Mouse (Mus musculus): ENCODE data around the gene Lrrc43. TPM values are rescaled to one million over a fixed set of nuclear protein-coding genes. Genes with fewer than 3 reads are reported as not detected.
"Not testable (repeated sequence)": the region's sequence is repeated elsewhere in the genome, so short reads cannot be mapped to it uniquely, and the experiment has no call there.

Gene Lrrc43
- polyA plus RNA-seq, 1 experiment from 2014 or later, result 1.5 TPM

- no peak within 1 kb of the TSS for H3K4me2 ChIP-seq (ENCODE audit: low read depth, low read length)
- no peak within 1 kb of the TSS for H3K9ac ChIP-seq (ENCODE audit: low read length)
- no peaks in the 10 kb centered on the region for H3K9me3 ChIP-seq (ENCODE audit: control insufficient read depth, low read length)
- 0 out of 2 replicates have a peak, but pooled peaks cover 5% of the 10 kb centered on the region for H3K4me1 ChIP-seq (replicated peaks; ENCODE audit: control insufficient read depth, insufficient read depth, low read length)
- H3K36me3 ChIP-seq (ENCODE audit: control insufficient read depth, insufficient read depth, low read length), result no peaks in the 10 kb centered on the region; the same call in 1 of the 2 replicates
- H3K4me3 ChIP-seq (ENCODE audit: low read length), result no peak within 1 kb of the TSS
- WGBS, result 82% methylated on average over 5 of the region's 5 CpGs
- peaks cover 8% of the 10 kb centered on the region for H3K27me3 ChIP-seq (ENCODE audit: control insufficient read depth, insufficient read depth, low read depth, low read length)
- ATAC-seq (ENCODE audit: low read depth), result no peak
- no peak within 1 kb of the TSS for H3K27ac ChIP-seq (ENCODE audit: low read length)
These were observed 21.1 kb downstream of the Lrrc43 start, which contains the start of gene B3gnt4 for GRCm38 (mm10) chr5:123510160-123510559. Gene B3gnt4 (plus strand): TSS chr5:123510460.

DNA sequence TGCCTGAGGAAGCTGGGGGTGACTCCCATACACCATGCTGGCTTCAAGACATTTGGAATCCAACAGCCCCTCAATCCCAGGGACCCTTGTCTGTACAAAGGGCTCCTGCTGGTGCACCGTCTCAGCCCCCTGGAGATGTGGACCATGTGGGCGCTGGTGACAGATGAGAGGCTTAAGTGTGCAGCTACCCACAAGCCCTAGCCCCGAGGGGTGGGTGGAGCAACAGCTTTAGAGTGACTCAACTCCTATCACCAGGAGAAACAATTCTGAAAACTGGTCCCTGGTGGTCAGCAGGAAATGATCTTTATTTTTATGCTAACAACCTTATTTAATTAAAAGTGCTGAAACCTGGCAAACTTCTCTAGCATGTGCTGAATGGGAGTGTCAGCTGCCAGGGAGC is 22.3 kb downstream of the Lrrc43 start:
- not testable (repeated sequence) for H3K27me3 ChIP-seq (ENCODE audit: control insufficient read depth, insufficient read depth, low read depth, low read length); ATAC-seq (ENCODE audit: low read depth); H3K27ac ChIP-seq (ENCODE audit: low read length); H3K9ac ChIP-seq (ENCODE audit: low read length); H3K4me2 ChIP-seq (ENCODE audit: low read depth, low read length); H3K4me1 ChIP-seq (replicated peaks; ENCODE audit: control insufficient read depth, insufficient read depth, low read length); H3K4me3 ChIP-seq (ENCODE audit: low read length); H3K36me3 ChIP-seq (ENCODE audit: control insufficient read depth, insufficient read depth, low read length); H3K9me3 ChIP-seq (ENCODE audit: control insufficient read depth, low read length)
- 70% methylated on average over 3 of the region's 3 CpGs for WGBS

DNA sequence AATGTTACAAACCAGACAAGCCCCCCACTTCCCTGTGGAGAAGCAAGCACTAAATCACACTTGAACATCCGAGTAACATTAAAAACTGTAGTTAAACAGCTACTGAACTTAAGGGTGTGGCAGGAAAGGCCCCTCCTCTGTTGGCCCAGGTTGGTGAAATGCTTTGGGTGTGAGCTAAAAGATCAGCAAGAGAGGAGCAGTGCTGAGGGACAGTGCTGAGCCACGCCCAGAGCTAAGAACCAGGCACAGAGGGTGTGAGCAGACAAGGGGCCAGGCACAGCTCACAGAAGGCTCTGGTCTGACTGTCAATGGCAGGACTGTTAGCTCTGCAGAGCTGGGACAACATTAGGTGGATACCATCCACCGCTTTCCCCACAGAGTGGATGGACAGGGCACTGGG is 23.0 kb downstream of the Lrrc43 start:
- Histone ChIP-seq H3K4me2 (ENCODE audit: low read depth, low read length) (no peak overlapping the region), H3K9me3 (ENCODE audit: control insufficient read depth, low read length) (no peaks in the 10 kb centered on the region), H3K4me3 (ENCODE audit: low read length) (no peak overlapping the region), H3K4me1 (replicated peaks; ENCODE audit: control insufficient read depth, insufficient read depth, low read length) (0 out of 2 replicates have a peak, but pooled peaks cover 5% of the 10 kb centered on the region), H3K36me3 (ENCODE audit: control insufficient read depth, insufficient read depth, low read length) (peaks cover 5% of the 10 kb centered on the region), H3K27ac (ENCODE audit: low read length) (no peak overlapping the region), H3K9ac (ENCODE audit: low read length) (no peak overlapping the region), H3K27me3 (ENCODE audit: control insufficient read depth, insufficient read depth, low read depth, low read length) (peaks cover 7% of the 10 kb centered on the region)
- ATAC-seq (ENCODE audit: low read depth), result no peak
- WGBS, result 61% methylated on average over 3 of the region's 3 CpGs

DNA sequence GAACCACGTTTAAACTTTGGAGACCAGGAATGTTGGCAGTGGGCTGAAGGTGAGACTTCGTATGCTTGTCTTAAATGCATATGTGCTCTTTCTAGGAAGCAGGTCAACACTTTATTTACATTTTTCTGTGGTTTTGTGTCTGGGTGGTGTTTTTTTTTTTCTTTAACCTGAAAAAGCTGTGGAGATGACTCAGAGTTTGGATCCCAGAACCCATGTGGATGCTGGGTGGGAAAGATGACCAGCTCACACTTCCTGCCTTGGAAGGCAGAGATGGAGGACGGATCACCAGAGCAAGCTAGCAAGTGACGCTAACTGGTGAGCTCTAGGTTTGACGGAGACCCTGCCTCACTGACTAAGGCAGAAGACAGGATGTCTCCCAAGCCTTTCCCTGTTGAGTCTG is 25.8 kb downstream of the Lrrc43 start:
- Histone ChIP-seq H3K9me3 (ENCODE audit: control insufficient read depth, low read length) (no peaks in the 10 kb centered on the region), H3K4me2 (ENCODE audit: low read depth, low read length) (no peak overlapping the region), H3K4me3 (ENCODE audit: low read length) (no peak overlapping the region), H3K27ac (ENCODE audit: low read length) (no peak overlapping the region), H3K9ac (ENCODE audit: low read length) (no peak overlapping the region), H3K4me1 (replicated peaks; ENCODE audit: control insufficient read depth, insufficient read depth, low read length) (no peaks in the 10 kb centered on the region), H3K36me3 (ENCODE audit: control insufficient read depth, insufficient read depth, low read length) (peaks cover 11% of the 10 kb centered on the region), H3K27me3 (ENCODE audit: control insufficient read depth, insufficient read depth, low read depth, low read length) (no peaks in the 10 kb centered on the region)
- WGBS, result 80% methylated on average over 5 of the region's 5 CpGs
- ATAC-seq (ENCODE audit: low read depth), result no peak

DNA sequence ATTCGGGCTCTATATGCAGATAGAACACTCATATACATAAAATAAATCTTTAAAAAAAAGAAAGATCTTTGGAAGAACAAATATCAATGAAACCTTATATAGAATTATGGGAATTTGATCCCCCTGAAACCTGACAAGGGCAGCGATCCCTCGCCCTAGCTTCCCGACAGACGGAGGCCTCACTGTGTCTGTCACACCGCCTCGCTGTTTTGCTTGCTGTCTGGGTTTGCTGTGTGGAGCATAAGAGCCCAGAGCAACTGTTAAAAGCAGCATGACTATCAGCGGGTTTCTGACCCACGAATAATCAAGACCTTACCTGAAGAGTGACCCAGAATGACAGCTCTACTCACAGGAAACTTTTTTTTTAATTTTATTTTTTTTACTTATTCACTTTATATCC is 31.6 kb downstream of the Lrrc43 start:
- no peak overlapping the region for H3K4me3 ChIP-seq (ENCODE audit: low read length)
- H3K27me3 ChIP-seq (ENCODE audit: control insufficient read depth, insufficient read depth, low read depth, low read length), result no peaks in the 10 kb centered on the region
- H3K36me3 ChIP-seq (ENCODE audit: control insufficient read depth, insufficient read depth, low read length), result peaks cover 11% of the 10 kb centered on the region; the same call in 1 of the 2 replicates
- peaks cover 11% of the 10 kb centered on the region for H3K4me1 ChIP-seq (replicated peaks; ENCODE audit: control insufficient read depth, insufficient read depth, low read length)
- no peaks in the 10 kb centered on the region for H3K9me3 ChIP-seq (ENCODE audit: control insufficient read depth, low read length)
- WGBS, result 86% methylated on average over 9 of the region's 9 CpGs
- H3K4me2 ChIP-seq (ENCODE audit: low read depth, low read length), result no peak overlapping the region
- no peak for ATAC-seq (ENCODE audit: low read depth)
- H3K9ac ChIP-seq (ENCODE audit: low read length), result no peak overlapping the region
- no peak overlapping the region for H3K27ac ChIP-seq (ENCODE audit: low read length)

GRCm38 (mm10) chr5:123521621-123522020 is 32.5 kb downstream of the Lrrc43 start:
- ATAC-seq (ENCODE audit: low read depth), result no peak
- Histone ChIP-seq H3K4me2 (ENCODE audit: low read depth, low read length) (no peak overlapping the region), H3K4me3 (ENCODE audit: low read length) (no peak overlapping the region), H3K4me1 (replicated peaks; ENCODE audit: control insufficient read depth, insufficient read depth, low read length) (peaks cover 11% of the 10 kb centered on the region), H3K9me3 (ENCODE audit: control insufficient read depth, low read length) (no peaks in the 10 kb centered on the region), H3K27ac (ENCODE audit: low read length) (no peak overlapping the region), H3K27me3 (ENCODE audit: control insufficient read depth, insufficient read depth, low read depth, low read length) (no peaks in the 10 kb centered on the region), H3K9ac (ENCODE audit: low read length) (no peak overlapping the region), H3K36me3 (ENCODE audit: control insufficient read depth, insufficient read depth, low read length) (peaks cover 9% of the 10 kb centered on the region; the same call in 1 of the 2 replicates)
- WGBS, result 74% methylated on average over 1 of the region's 1 CpGs

- Histone ChIP-seq H3K27me3 (ENCODE audit: control insufficient read depth, insufficient read depth, low read depth, low read length) (no peaks in the 10 kb centered on the region), H3K4me1 (replicated peaks; ENCODE audit: control insufficient read depth, insufficient read depth, low read length) (peaks cover 11% of the 10 kb centered on the region), H3K9ac (ENCODE audit: low read length) (no peak overlapping the region), H3K36me3 (ENCODE audit: control insufficient read depth, insufficient read depth, low read length) (peaks cover 5% of the 10 kb centered on the region; the same call in 1 of the 2 replicates), H3K27ac (ENCODE audit: low read length) (no peak overlapping the region), H3K4me2 (ENCODE audit: low read depth, low read length) (no peak overlapping the region), H3K9me3 (ENCODE audit: control insufficient read depth, low read length) (no peaks in the 10 kb centered on the region), H3K4me3 (ENCODE audit: low read length) (no peak overlapping the region)
- WGBS, result 69% methylated on average over 1 of the region's 1 CpGs
- no peak for ATAC-seq (ENCODE audit: low read depth)
These were observed 33.1 kb downstream of the Lrrc43 start for GRCm38 (mm10) chr5:123522166-123522565.

DNA sequence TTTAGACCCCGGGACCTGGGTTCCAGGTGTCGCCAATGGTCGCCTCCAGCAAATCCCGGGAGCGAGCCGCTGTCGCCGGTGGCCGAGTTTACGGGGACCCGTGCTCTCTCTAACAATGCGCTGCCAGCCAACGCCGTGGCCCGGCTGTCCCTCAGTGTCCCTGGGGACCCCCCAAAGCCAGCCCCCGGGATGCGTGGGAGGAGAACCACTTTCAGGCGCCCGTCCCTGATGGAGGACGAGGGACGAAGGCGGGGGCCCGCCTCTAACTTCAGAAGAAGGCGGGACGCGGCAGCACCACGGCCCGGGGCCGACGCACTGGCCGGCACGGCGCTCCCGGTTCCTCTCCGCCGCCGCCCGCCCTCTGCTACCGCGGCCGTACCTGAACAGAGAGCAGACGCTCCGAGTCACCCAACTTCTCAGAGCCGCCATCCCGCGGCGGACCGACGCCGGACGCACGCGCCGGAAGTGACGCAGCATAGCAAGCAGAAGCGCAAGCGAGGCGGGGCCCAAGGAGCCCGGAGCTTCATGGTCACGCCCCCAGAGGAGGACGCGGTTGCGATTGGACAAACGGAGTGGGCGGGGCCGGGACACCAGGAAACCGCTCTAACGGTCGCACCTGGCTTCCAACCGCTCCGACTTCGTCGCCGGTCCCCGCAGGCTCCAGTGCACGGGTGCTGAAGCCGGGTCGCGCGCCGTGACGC is 34.7 kb downstream of the Lrrc43 start, which contains the start of gene Diablo:
Gene Diablo (minus strand): TSS at position 485 of the 701 bp plus-strand sequence.
- Histone ChIP-seq H3K9me3 (ENCODE audit: control insufficient read depth, low read length) (no peaks in the 10 kb centered on the region), H3K27me3 (ENCODE audit: control insufficient read depth, insufficient read depth, low read depth, low read length) (no peaks in the 10 kb centered on the region), H3K4me3 (ENCODE audit: low read length) (peak within 1 kb of the TSS; percentile 88), H3K27ac (ENCODE audit: low read length) (peak within 1 kb of the TSS; percentile 24; the same call in 1 of the 2 replicates), H3K9ac (ENCODE audit: low read length) (peak within 1 kb of the TSS; percentile 89), H3K36me3 (ENCODE audit: control insufficient read depth, insufficient read depth, low read length) (no peaks in the 10 kb centered on the region; the same call in 1 of the 2 replicates), H3K4me1 (replicated peaks; ENCODE audit: control insufficient read depth, insufficient read depth, low read length) (peaks cover 11% of the 10 kb centered on the region), H3K4me2 (ENCODE audit: low read depth, low read length) (peak within 1 kb of the TSS; percentile 68)
- WGBS, result under 1% methylated on average over 77 of the region's 82 CpGs
- peak; percentile 99 for ATAC-seq (ENCODE audit: low read depth)

DNA sequence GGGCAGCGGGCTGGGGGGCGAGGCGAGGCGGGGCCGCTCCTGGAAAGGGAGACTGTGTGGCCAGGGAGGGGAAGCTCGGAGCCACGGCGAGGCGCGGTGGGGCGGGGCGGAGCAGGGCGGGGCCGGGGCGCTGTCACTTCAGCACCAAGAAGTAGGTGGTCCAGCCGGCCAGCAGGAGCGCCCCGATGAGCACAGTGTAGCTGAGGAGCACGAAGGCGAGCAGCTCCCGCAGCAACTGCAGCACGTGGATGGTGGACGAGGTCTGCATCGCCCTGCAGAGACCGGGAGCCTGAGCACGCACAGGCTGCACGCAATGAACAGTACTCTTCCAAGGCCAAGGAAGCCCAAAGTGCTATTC is 35.3 kb downstream of the Lrrc43 start:
- H3K27ac ChIP-seq (ENCODE audit: low read length), result no peak overlapping the region
- no peaks in the 10 kb centered on the region for H3K27me3 ChIP-seq (ENCODE audit: control insufficient read depth, insufficient read depth, low read depth, low read length)
- no peak overlapping the region; the same call in 1 of the 2 replicates for H3K9ac ChIP-seq (ENCODE audit: low read length)
- 0% methylated on average over 22 of the region's 27 CpGs for WGBS
- ATAC-seq (ENCODE audit: low read depth), result peak; percentile 97
- H3K4me3 ChIP-seq (ENCODE audit: low read length), result peak overlapping the region; percentile 88
- H3K4me1 ChIP-seq (replicated peaks; ENCODE audit: control insufficient read depth, insufficient read depth, low read length), result peaks cover 11% of the 10 kb centered on the region
- peak overlapping the region; percentile 62 for H3K4me2 ChIP-seq (ENCODE audit: low read depth, low read length)
- H3K9me3 ChIP-seq (ENCODE audit: control insufficient read depth, low read length), result no peaks in the 10 kb centered on the region
- H3K36me3 ChIP-seq (ENCODE audit: control insufficient read depth, insufficient read depth, low read length), result peaks cover 5% of the 10 kb centered on the region; the same call in 1 of the 2 replicates
